Mouse (Mus musculus): Measurements from ENCODE around the gene Slc25a21.

DNA sequence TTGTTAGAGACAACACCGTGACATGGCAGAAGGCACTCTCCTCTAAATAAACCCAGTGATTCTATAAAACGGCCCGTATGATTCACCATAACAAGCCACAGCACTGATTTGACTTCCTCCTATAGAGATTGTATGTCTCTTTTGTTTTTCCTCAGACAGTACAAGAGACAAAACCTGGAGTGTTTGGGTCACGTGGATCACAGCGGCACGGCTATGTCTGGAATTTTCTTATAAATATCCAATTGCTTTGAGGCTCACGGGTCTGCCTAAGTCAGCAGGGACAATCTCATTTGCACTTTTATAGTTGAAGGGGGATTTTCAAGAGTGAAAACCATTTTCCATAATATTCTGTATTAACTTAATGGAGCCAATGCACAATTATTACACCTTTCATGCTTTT lies 320.7 kb downstream of the Slc25a21 start:
- TF ChIP-seq CTCF (IDR thresholded peaks at IDR 0.05; ENCODE audit: low read depth, low read length) (no peak), POLR2A (IDR thresholded peaks at IDR 0.05; ENCODE audit: borderline replicate concordance, low read depth, low read length) (no peak)
